Mouse (Mus musculus) embryonic facial prominence, embryonic 14.5 days (tissue): Measurements from ENCODE around the gene Rps8. TPM values are rescaled to one million over a fixed set of nuclear protein-coding genes. Genes with fewer than 3 reads are reported as not detected.
"Not testable (repeated sequence)": the region's sequence is repeated elsewhere in the genome, so short reads cannot be mapped to it uniquely, and the experiment has no call there.

ENCODE experiments used
- ATAC-seq: fragments of 200-750 bp; cut with Nextera tagmentation; 2 replicates; pipeline ENCODE4 v1.8.0; 2017; ENCODE audit warnings: low read depth, moderate number of reproducible peaks, moderate TSS enrichment
- DNase-seq: peaks from one replicate; pipeline ENCODE4 v3.0.0-alpha.2; 2015; ENCODE audit warnings: low spot score
- H3K27ac ChIP-seq: fragments of 300-500 bp; sonication (generic); replicated peaks from 2 replicates; pipeline ENCODE4 v1.5.1; 2014; ENCODE audit warnings: low read depth, mild to moderate bottlenecking, low read length, moderate library complexity
- H3K27me3 ChIP-seq: fragments of 300-500 bp; sonication (generic); replicated peaks from 2 replicates; pipeline ENCODE4 v1.6.1; 2014; ENCODE audit warnings: low read length; ENCODE audit not compliant: control insufficient read depth, insufficient read depth
- H3K36me3 ChIP-seq: fragments of 300-500 bp; sonication (generic); 2 replicates; pipeline ENCODE4 v1.6.1; 2014; ENCODE audit warnings: low read length, mixed read lengths; ENCODE audit not compliant: control insufficient read depth, insufficient read depth
- H3K4me1 ChIP-seq: fragments of 300-500 bp; sonication (generic); 2 replicates; pipeline ENCODE4 v1.6.1; 2014; ENCODE audit warnings: antibody characterized with exemption, low read length; ENCODE audit not compliant: control insufficient read depth, insufficient read depth
- H3K4me2 ChIP-seq: fragments of 300-500 bp; sonication (generic); 2 replicates; pipeline ENCODE4 v1.6.1; 2014; ENCODE audit warnings: low read depth, mild to moderate bottlenecking, low read length, moderate library complexity, mixed read lengths
- H3K4me3 ChIP-seq: fragments of 300-500 bp; sonication (generic); 2 replicates; pipeline ENCODE4 v1.5.1; 2014; ENCODE audit warnings: low read depth, mild to moderate bottlenecking, low read length
- H3K9ac ChIP-seq: fragments of 300-500 bp; sonication (generic); 2 replicates; pipeline ENCODE4 v1.6.1; 2014; ENCODE audit warnings: low read depth, mild to moderate bottlenecking, low read length, moderate library complexity, mixed read lengths
- H3K9me3 ChIP-seq: fragments of 300-500 bp; sonication (generic); 2 replicates; pipeline ENCODE4 v1.6.1; 2016; ENCODE audit warnings: low read length; ENCODE audit not compliant: control insufficient read depth
- WGBS: fragments of 180-500 bp; shearing (Covaris S2); extraction: QIAGEN DNeasy Blood & Tissue Kit; methylation state at CpG from one replicate; pipeline ENCODE4 v1.1.7; 2014; 5-methylcytosine and 5-hydroxymethylcytosine counted together
- polyA plus RNA-seq: library from polyadenylated mRNA; unstranded; fragments of >200 nt; fragmentation: Nextera tagmentation; extraction: Ambion mirVana; gene quantifications from 2 replicates; pipeline ENCODE4 v1.2.1, GENCODE M21; 2014

Rps8 gene
- polyA plus RNA-seq, 1 experiment from 2014 or later, result 1,364 TPM

DNA sequence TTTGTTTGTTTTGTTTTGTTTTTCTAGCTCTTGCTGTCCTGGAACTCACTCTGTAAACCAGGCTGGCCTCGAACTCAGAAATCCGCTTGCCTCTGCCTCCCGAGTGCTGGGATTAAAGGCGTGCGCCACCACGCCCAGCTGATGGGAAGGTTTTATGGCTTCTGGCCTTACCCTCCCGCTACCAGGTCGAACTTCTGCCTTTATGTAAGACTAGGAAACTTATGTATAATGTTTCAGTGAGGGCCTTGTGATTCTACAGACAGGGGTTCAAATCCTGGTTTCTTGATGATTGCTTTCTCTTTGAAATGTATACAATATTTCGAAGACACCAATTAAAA is 26.7 kb upstream of the Rps8 start:
- not testable (repeated sequence) for H3K27me3 ChIP-seq, H3K9me3 ChIP-seq, DNase-seq, H3K4me1 ChIP-seq
- H3K27ac ChIP-seq, result peak overlapping the region; percentile 56
- 18% methylated on average over 9 of the region's 9 CpGs for WGBS
- H3K9ac ChIP-seq, result peak overlapping the region; percentile 65
- peak overlapping the region; percentile 66 for H3K4me3 ChIP-seq
- peak; percentile 51 for ATAC-seq
- peak overlapping the region; percentile 89 for H3K4me2 ChIP-seq
- H3K36me3 ChIP-seq, result peaks cover 11% of the 10 kb centered on the region

- 1% methylated on average over 42 of the region's 42 CpGs for WGBS
- Histone ChIP-seq H3K9ac (peak within 1 kb of the TSS; percentile 65), H3K36me3 (peaks cover 17% of the 10 kb centered on the region), H3K27me3 (no peaks in the 10 kb centered on the region), H3K4me3 (peak within 1 kb of the TSS; percentile 66), H3K4me2 (peak within 1 kb of the TSS; percentile 89), H3K4me1 (peaks cover 9% of the 10 kb centered on the region), H3K9me3 (no peaks in the 10 kb centered on the region), H3K27ac (peak within 1 kb of the TSS; percentile 65)
- ATAC-seq, result peak; percentile 99
- DNase-seq, result peak; percentile 96
These were observed 26.1 kb upstream of the Rps8 start, which contains the start of gene Kif2c for GRCm38 (mm10) chr4:117181863-117182758. Gene Kif2c, minus strand, starts transcription at chr4:117182639.

DNA sequence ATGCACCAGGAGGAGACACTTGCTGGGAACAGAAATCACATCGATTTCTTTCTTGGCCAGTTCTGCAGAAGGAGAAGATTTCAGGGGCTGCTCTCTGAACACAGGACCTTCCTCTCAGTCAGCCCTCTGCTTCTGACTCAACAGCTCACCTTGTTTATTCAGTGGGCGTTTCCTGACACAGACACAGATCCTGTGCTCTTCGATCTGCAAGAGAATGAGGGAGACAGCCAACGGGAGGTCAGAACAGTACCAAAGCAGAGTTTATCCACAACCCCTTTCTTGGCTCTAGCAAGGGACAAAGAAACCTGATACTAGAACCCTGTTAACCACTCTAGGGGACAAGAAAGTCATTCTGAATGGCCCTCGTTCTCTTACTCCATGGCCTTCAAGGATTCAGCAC is 13.9 kb upstream of the Rps8 start:
- WGBS, result 88% methylated on average over 5 of the region's 5 CpGs
- Histone ChIP-seq H3K9me3 (no peaks in the 10 kb centered on the region), H3K27me3 (no peaks in the 10 kb centered on the region), H3K27ac (no peak overlapping the region), H3K9ac (no peak overlapping the region), H3K4me2 (no peak overlapping the region), H3K36me3 (peaks cover 87% of the 10 kb centered on the region), H3K4me1 (no peaks in the 10 kb centered on the region), H3K4me3 (no peak overlapping the region)
- DNase-seq, result no peak
- no peak for ATAC-seq

DNA sequence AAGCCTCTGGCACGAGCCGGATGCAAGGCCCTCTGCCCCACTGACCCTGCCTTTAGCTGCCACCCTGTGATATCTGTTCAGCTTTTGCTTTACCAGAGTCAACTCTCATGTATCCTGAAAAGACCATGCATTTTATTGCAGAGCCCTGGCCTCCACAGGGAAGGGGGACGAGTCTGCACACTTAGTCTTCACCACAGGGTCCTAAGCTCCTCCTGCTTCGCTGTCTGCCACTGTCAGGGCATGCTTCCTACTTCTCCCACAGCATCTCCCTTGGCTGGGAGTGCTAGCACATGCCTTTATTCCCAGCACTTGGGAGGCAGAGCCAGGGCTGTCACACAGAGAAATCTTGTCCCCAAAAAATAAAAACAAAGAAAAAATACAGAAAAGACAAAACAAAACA is 5.1 kb upstream of the Rps8 start:
- no peaks in the 10 kb centered on the region for H3K9me3 ChIP-seq
- DNase-seq (no peak), ATAC-seq (no peak)
- H3K36me3 ChIP-seq, result peaks cover 66% of the 10 kb centered on the region
- WGBS, result 72% methylated on average over 4 of the region's 4 CpGs
- H3K27me3 ChIP-seq, result no peaks in the 10 kb centered on the region
- no peak overlapping the region for H3K27ac ChIP-seq
- H3K4me3 ChIP-seq, result no peak overlapping the region
- no peaks in the 10 kb centered on the region for H3K4me1 ChIP-seq
- H3K9ac ChIP-seq, result no peak overlapping the region; the same call in 1 of the 2 replicates
- no peak overlapping the region for H3K4me2 ChIP-seq

- ATAC-seq, result no peak
- no peaks in the 10 kb centered on the region for H3K27me3 ChIP-seq
- no peaks in the 10 kb centered on the region for H3K4me1 ChIP-seq
- WGBS, result 80% methylated on average over 10 of the region's 10 CpGs
- no peak for DNase-seq
- H3K4me3 ChIP-seq, result no peak overlapping the region
- no peak overlapping the region for H3K9ac ChIP-seq
- H3K36me3 ChIP-seq, result peaks cover 56% of the 10 kb centered on the region
- no peak overlapping the region for H3K4me2 ChIP-seq
- no peak overlapping the region for H3K27ac ChIP-seq
- no peaks in the 10 kb centered on the region for H3K9me3 ChIP-seq
These were observed 3.6 kb upstream of the Rps8 start for GRCm38 (mm10) chr4:117159666-117160065.

GRCm38 (mm10) chr4:117156372-117156771 is 329 bp upstream of the Rps8 start:
- Histone ChIP-seq H3K9ac (peak overlapping the region; percentile 99), H3K36me3 (peaks cover 61% of the 10 kb centered on the region), H3K4me2 (peak overlapping the region; percentile 94), H3K27me3 (no peaks in the 10 kb centered on the region), H3K4me3 (peak overlapping the region; percentile 99), H3K4me1 (0 out of 2 replicates have a peak, but pooled peaks cover 3% of the 10 kb centered on the region), H3K27ac (no peak overlapping the region), H3K9me3 (no peaks in the 10 kb centered on the region)
- no peak for DNase-seq
- 30% methylated on average over 6 of the region's 6 CpGs for WGBS
- ATAC-seq, result no peak

DNA sequence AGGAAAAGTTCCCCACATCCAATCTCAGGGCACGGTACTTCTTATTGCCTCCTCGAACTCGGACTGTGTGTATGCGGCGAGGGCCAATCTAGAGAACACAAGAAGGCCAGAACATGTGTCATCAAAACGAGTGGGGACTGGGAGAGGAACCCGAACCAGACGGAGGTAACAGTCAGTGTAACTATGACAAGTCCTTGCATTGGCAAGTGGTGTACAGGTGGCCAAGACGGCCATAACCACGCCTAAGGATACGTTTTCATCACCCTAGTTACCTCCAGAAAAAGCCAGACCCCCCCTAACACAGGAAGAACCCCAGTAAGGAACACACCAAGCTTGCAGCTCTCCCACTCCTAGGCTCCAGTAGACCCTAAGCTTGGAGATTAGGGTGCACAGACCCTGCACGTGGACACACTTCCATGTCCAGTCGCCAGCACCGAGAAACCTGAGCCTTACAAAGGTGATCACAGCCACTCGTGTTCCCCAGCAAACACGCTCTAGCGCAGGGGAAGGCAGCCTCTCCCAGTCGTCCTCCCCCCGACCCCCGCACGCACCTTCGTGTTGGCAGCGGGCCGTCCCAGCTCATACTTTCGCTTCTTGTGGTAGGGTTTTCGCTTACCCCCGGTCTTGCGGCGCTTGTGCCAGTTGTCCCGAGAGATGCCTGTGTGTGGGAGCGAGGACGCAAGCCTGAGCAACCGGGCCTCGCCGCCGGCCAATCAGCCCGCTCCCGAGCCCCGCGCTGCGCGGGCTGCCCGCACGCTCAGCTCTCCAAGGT is 837 bp downstream of the Rps8 start:
- Histone ChIP-seq H3K36me3 (peaks cover 61% of the 10 kb centered on the region), H3K9ac (peak overlapping the region; percentile 99), H3K4me2 (peak overlapping the region; percentile 94), H3K4me1 (0 out of 2 replicates have a peak, but pooled peaks cover 3% of the 10 kb centered on the region), H3K27ac (peak overlapping the region; percentile 95), H3K9me3 (no peaks in the 10 kb centered on the region), H3K27me3 (no peaks in the 10 kb centered on the region), H3K4me3 (peak overlapping the region; percentile 99)
- ATAC-seq (peak; percentile 4; the same call in 1 of the 2 replicates), DNase-seq (no peak)
- 3% methylated on average over 24 of the region's 44 CpGs for WGBS

GRCm38 (mm10) chr4:117152714-117153113 is 3.3 kb downstream of the Rps8 start:
- Histone ChIP-seq H3K4me1 (0 out of 2 replicates have a peak, but pooled peaks cover 3% of the 10 kb centered on the region), H3K36me3 (peaks cover 55% of the 10 kb centered on the region), H3K9me3 (no peaks in the 10 kb centered on the region), H3K27me3 (no peaks in the 10 kb centered on the region), H3K27ac (no peak overlapping the region), H3K4me3 (no peak overlapping the region), H3K4me2 (no peak overlapping the region), H3K9ac (peak overlapping the region; percentile 99; the same call in 1 of the 2 replicates)
- WGBS, result 75% methylated on average over 5 of the region's 5 CpGs
- DNase-seq (no peak), ATAC-seq (no peak)
